Mouse (Mus musculus): ENCODE results near the gene Dmrt3. TPM values are rescaled to one million over a fixed set of nuclear protein-coding genes. Genes with fewer than 3 reads are reported as not detected.

The Dmrt3 gene
- polyA plus RNA-seq, 1 experiment = 1.4 TPM

- Histone ChIP-seq H3K27ac (ENCODE audit: insufficient read depth, low read length) (no peak overlapping the region), H3K27me3 (ENCODE audit: control insufficient read depth, insufficient read depth, low read length, poor library complexity, severe bottlenecking) (no peaks in the 10 kb centered on the region), H3K9ac (ENCODE audit: low read depth, poor library complexity, severe bottlenecking) (no peak overlapping the region), H3K4me1 (ENCODE audit: control insufficient read depth, insufficient read depth, low read length) (no peaks in the 10 kb centered on the region), H3K9me3 (replicated peaks; ENCODE audit: control insufficient read depth, insufficient read depth, low read length, poor library complexity, severe bottlenecking) (no peaks in the 10 kb centered on the region), H3K36me3 (ENCODE audit: control insufficient read depth, insufficient read depth, low read length, poor library complexity, severe bottlenecking) (no peaks in the 10 kb centered on the region), H3K4me3 (ENCODE audit: low read depth, low read length) (no peak overlapping the region)
- peak; percentile 99 for TF ChIP-seq CTCF (IDR thresholded peaks at IDR 0.05; ENCODE audit: low read depth, low read length)
- no peak for TF ChIP-seq POLR2A (IDR thresholded peaks at IDR 0.05; ENCODE audit: insufficient read depth, low read length)
These were observed 25.6 kb downstream of the Dmrt3 start for GRCm38 (mm10) chr19:25635622-25636244.

GRCm38 (mm10) chr19:25638766-25639361 is 28.8 kb downstream of the Dmrt3 start:
- Histone ChIP-seq H3K36me3 (ENCODE audit: control insufficient read depth, insufficient read depth, low read length, poor library complexity, severe bottlenecking) (no peaks in the 10 kb centered on the region), H3K9ac (ENCODE audit: low read depth, poor library complexity, severe bottlenecking) (no peak overlapping the region), H3K27ac (ENCODE audit: insufficient read depth, low read length) (no peak overlapping the region), H3K4me1 (ENCODE audit: control insufficient read depth, insufficient read depth, low read length) (no peaks in the 10 kb centered on the region), H3K27me3 (ENCODE audit: control insufficient read depth, insufficient read depth, low read length, poor library complexity, severe bottlenecking) (no peaks in the 10 kb centered on the region), H3K9me3 (replicated peaks; ENCODE audit: control insufficient read depth, insufficient read depth, low read length, poor library complexity, severe bottlenecking) (no peaks in the 10 kb centered on the region), H3K4me3 (ENCODE audit: low read depth, low read length) (no peak overlapping the region)
- no peak for TF ChIP-seq POLR2A (IDR thresholded peaks at IDR 0.05; ENCODE audit: insufficient read depth, low read length)
- no peak for TF ChIP-seq CTCF (IDR thresholded peaks at IDR 0.05; ENCODE audit: low read depth, low read length)
- no peak for TF ChIP-seq EP300 (IDR thresholded peaks at IDR 0.05; ENCODE audit: insufficient read depth, low read depth, low read length)

GRCm38 (mm10) chr19:25641786-25642185 is 31.7 kb downstream of the Dmrt3 start:
- no peaks in the 10 kb centered on the region for H3K9me3 ChIP-seq (replicated peaks; ENCODE audit: control insufficient read depth, insufficient read depth, low read length, poor library complexity, severe bottlenecking)
- H3K4me3 ChIP-seq (ENCODE audit: low read depth, low read length) = no peak overlapping the region
- H3K27me3 ChIP-seq (ENCODE audit: control insufficient read depth, insufficient read depth, low read length, poor library complexity, severe bottlenecking) = no peaks in the 10 kb centered on the region
- TF ChIP-seq CTCF (IDR thresholded peaks at IDR 0.05; ENCODE audit: low read depth, low read length) (no peak), POLR2A (IDR thresholded peaks at IDR 0.05; ENCODE audit: insufficient read depth, low read length) (no peak), EP300 (IDR thresholded peaks at IDR 0.05; ENCODE audit: insufficient read depth, low read depth, low read length) (no peak)
- H3K4me1 ChIP-seq (ENCODE audit: control insufficient read depth, insufficient read depth, low read length) = no peaks in the 10 kb centered on the region
- no peaks in the 10 kb centered on the region for H3K36me3 ChIP-seq (ENCODE audit: control insufficient read depth, insufficient read depth, low read length, poor library complexity, severe bottlenecking)
- H3K27ac ChIP-seq (ENCODE audit: insufficient read depth, low read length) = no peak overlapping the region
- H3K9ac ChIP-seq (ENCODE audit: low read depth, poor library complexity, severe bottlenecking) = no peak overlapping the region

- Histone ChIP-seq H3K4me3 (ENCODE audit: low read depth, low read length) (no peak overlapping the region), H3K9me3 (replicated peaks; ENCODE audit: control insufficient read depth, insufficient read depth, low read length, poor library complexity, severe bottlenecking) (no peaks in the 10 kb centered on the region), H3K4me1 (ENCODE audit: control insufficient read depth, insufficient read depth, low read length) (no peaks in the 10 kb centered on the region), H3K9ac (ENCODE audit: low read depth, poor library complexity, severe bottlenecking) (no peak overlapping the region), H3K27ac (ENCODE audit: insufficient read depth, low read length) (no peak overlapping the region), H3K36me3 (ENCODE audit: control insufficient read depth, insufficient read depth, low read length, poor library complexity, severe bottlenecking) (no peaks in the 10 kb centered on the region), H3K27me3 (ENCODE audit: control insufficient read depth, insufficient read depth, low read length, poor library complexity, severe bottlenecking) (no peaks in the 10 kb centered on the region)
- TF ChIP-seq EP300 (IDR thresholded peaks at IDR 0.05; ENCODE audit: insufficient read depth, low read depth, low read length) (no peak), CTCF (IDR thresholded peaks at IDR 0.05; ENCODE audit: low read depth, low read length) (no peak), POLR2A (IDR thresholded peaks at IDR 0.05; ENCODE audit: insufficient read depth, low read length) (no peak)
These were observed 37.0 kb downstream of the Dmrt3 start for GRCm38 (mm10) chr19:25647136-25647535.

GRCm38 (mm10) chr19:25648701-25649100 is 38.6 kb downstream of the Dmrt3 start:
- no peaks in the 10 kb centered on the region for H3K36me3 ChIP-seq (ENCODE audit: control insufficient read depth, insufficient read depth, low read length, poor library complexity, severe bottlenecking)
- H3K4me3 ChIP-seq (ENCODE audit: low read depth, low read length) = no peak overlapping the region
- no peak overlapping the region for H3K27ac ChIP-seq (ENCODE audit: insufficient read depth, low read length)
- H3K9me3 ChIP-seq (replicated peaks; ENCODE audit: control insufficient read depth, insufficient read depth, low read length, poor library complexity, severe bottlenecking) = no peaks in the 10 kb centered on the region
- no peaks in the 10 kb centered on the region for H3K27me3 ChIP-seq (ENCODE audit: control insufficient read depth, insufficient read depth, low read length, poor library complexity, severe bottlenecking)
- H3K4me1 ChIP-seq (ENCODE audit: control insufficient read depth, insufficient read depth, low read length) = no peaks in the 10 kb centered on the region
- no peak for TF ChIP-seq CTCF (IDR thresholded peaks at IDR 0.05; ENCODE audit: low read depth, low read length)
- no peak for TF ChIP-seq POLR2A (IDR thresholded peaks at IDR 0.05; ENCODE audit: insufficient read depth, low read length)
- no peak for TF ChIP-seq EP300 (IDR thresholded peaks at IDR 0.05; ENCODE audit: insufficient read depth, low read depth, low read length)
- no peak overlapping the region for H3K9ac ChIP-seq (ENCODE audit: low read depth, poor library complexity, severe bottlenecking)

- H3K27ac ChIP-seq (ENCODE audit: insufficient read depth, low read length) = no peak overlapping the region
- TF ChIP-seq EP300 (IDR thresholded peaks at IDR 0.05; ENCODE audit: insufficient read depth, low read depth, low read length) = no peak
- no peak for TF ChIP-seq CTCF (IDR thresholded peaks at IDR 0.05; ENCODE audit: low read depth, low read length)
- TF ChIP-seq POLR2A (IDR thresholded peaks at IDR 0.05; ENCODE audit: insufficient read depth, low read length) = no peak
- no peaks in the 10 kb centered on the region for H3K27me3 ChIP-seq (ENCODE audit: control insufficient read depth, insufficient read depth, low read length, poor library complexity, severe bottlenecking)
These were observed 40.4 kb downstream of the Dmrt3 start for GRCm38 (mm10) chr19:25650474-25650873.

More at GRCm38 (mm10) chr19:25650474-25650873, 40.4 kb downstream of the Dmrt3 start:
- Histone ChIP-seq H3K4me1 (ENCODE audit: control insufficient read depth, insufficient read depth, low read length) (no peaks in the 10 kb centered on the region), H3K9me3 (replicated peaks; ENCODE audit: control insufficient read depth, insufficient read depth, low read length, poor library complexity, severe bottlenecking) (no peaks in the 10 kb centered on the region), H3K4me3 (ENCODE audit: low read depth, low read length) (no peak overlapping the region), H3K9ac (ENCODE audit: low read depth, poor library complexity, severe bottlenecking) (no peak overlapping the region), H3K36me3 (ENCODE audit: control insufficient read depth, insufficient read depth, low read length, poor library complexity, severe bottlenecking) (no peaks in the 10 kb centered on the region)
